Mouse (Mus musculus) lung, embryonic 14.5 days (tissue): ENCODE data around the gene Slc5a4a. TPM values are rescaled to one million over a fixed set of nuclear protein-coding genes. Genes with fewer than 3 reads are reported as not detected.

Experiments
- ATAC-seq: fragments of 200-750 bp; cut with Nextera tagmentation; 2 replicates; pipeline ENCODE4 v1.8.0; 2017; ENCODE audit warnings: mild to moderate bottlenecking, moderate TSS enrichment, moderate library complexity; ENCODE audit not compliant: insufficient read depth
- DNase-seq: peaks from one replicate; pipeline ENCODE4 v3.0.0-alpha.2; 2015
- H3K27ac ChIP-seq: fragments of 300-500 bp; sonication (generic); 2 replicates; pipeline ENCODE4 v1.5.1; 2014; ENCODE audit warnings: low read depth, mild to moderate bottlenecking, moderate library complexity
- H3K27me3 ChIP-seq: fragments of 300-500 bp; sonication (generic); 2 replicates; pipeline ENCODE4 v1.6.1; 2014; ENCODE audit warnings: low read length, control low read depth; ENCODE audit not compliant: insufficient read depth
- H3K36me3 ChIP-seq: fragments of 300-500 bp; sonication (generic); 2 replicates; pipeline ENCODE4 v1.6.1; 2014; ENCODE audit warnings: control low read depth; ENCODE audit not compliant: insufficient read depth
- H3K4me1 ChIP-seq: fragments of 300-500 bp; sonication (generic); 2 replicates; pipeline ENCODE4 v1.6.1; 2014; ENCODE audit warnings: antibody characterized with exemption, control low read depth; ENCODE audit not compliant: insufficient read depth
- H3K4me2 ChIP-seq: fragments of 300-500 bp; sonication (generic); 2 replicates; pipeline ENCODE4 v1.6.1; 2014; ENCODE audit warnings: mild to moderate bottlenecking
- H3K4me3 ChIP-seq: fragments of 300-500 bp; sonication (generic); 2 replicates; pipeline ENCODE4 v1.5.1; 2014; ENCODE audit warnings: low read depth, low read length
- H3K9ac ChIP-seq: fragments of 300-500 bp; sonication (generic); 2 replicates; pipeline ENCODE4 v1.6.1; 2014
- H3K9me3 ChIP-seq: fragments of 300-500 bp; sonication (generic); 2 replicates; pipeline ENCODE4 v1.6.1; 2016; ENCODE audit warnings: low read depth, low read length, control low read depth
- CTCF ChIP-seq: IDR thresholded peaks from 2 replicates; pipeline ENCODE4 v1.5.1; 2016; ENCODE audit warnings: antibody characterized with exemption, low read depth
- WGBS: fragments of 180-500 bp; shearing (Covaris S2); extraction: QIAGEN DNeasy Blood & Tissue Kit; methylation state at CpG from one replicate; pipeline ENCODE4 v1.1.7; 2014; 5-methylcytosine and 5-hydroxymethylcytosine counted together
- microRNA counts: library from miRNA; unstranded; fragments of <30 nt; microRNA quantifications from one replicate; lab custom pipeline; 2016
- microRNA-seq: library from miRNA; unstranded; fragments of <30 nt; microRNA quantifications from one replicate; pipeline ENCODE4, GENCODE M21; 2016; ENCODE audit warnings: borderline number of aligned reads
- polyA plus RNA-seq: library from polyadenylated mRNA; unstranded; fragments of >200 nt; fragmentation: Nextera tagmentation; extraction: Ambion mirVana; gene quantifications from 2 replicates; pipeline ENCODE4 v1.2.1, GENCODE M21; 2014

Gene Slc5a4a
- polyA plus RNA-seq, 1 experiment from 2014 or later = not detected

DNA sequence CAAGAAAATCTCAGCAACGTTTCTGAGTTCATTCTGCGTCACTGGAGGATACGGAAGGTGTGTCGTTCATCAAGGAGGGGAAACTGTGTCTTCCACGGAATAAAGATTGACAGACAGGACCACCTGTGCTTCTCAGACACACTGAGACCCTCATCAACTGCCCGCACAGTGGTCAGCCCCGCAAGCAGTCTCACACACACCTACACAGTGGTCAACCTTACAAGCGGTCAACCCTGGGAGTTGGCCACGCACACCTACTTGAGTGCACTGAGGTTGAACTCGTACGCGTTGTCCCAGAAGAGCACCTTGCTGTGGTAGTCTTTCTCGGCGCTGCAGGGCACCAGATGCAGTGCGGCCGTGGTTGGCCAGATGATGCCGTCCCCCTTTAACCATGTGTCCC is 69.8 kb downstream of the Slc5a4a start:
- no peak overlapping the region for H3K4me2 ChIP-seq
- H3K4me1 ChIP-seq = no peaks in the 10 kb centered on the region
- WGBS = 94% methylated on average over 17 of the region's 17 CpGs
- TF ChIP-seq CTCF = no peak
- H3K36me3 ChIP-seq = peaks cover 75% of the 10 kb centered on the region; the same call in 1 of the 2 replicates
- H3K27me3 ChIP-seq = no peaks in the 10 kb centered on the region
- H3K9ac ChIP-seq = no peak overlapping the region
- no peaks in the 10 kb centered on the region for H3K9me3 ChIP-seq
- DNase-seq (no peak), ATAC-seq (no peak)
- no peak overlapping the region for H3K4me3 ChIP-seq
- H3K27ac ChIP-seq = no peak overlapping the region

DNA sequence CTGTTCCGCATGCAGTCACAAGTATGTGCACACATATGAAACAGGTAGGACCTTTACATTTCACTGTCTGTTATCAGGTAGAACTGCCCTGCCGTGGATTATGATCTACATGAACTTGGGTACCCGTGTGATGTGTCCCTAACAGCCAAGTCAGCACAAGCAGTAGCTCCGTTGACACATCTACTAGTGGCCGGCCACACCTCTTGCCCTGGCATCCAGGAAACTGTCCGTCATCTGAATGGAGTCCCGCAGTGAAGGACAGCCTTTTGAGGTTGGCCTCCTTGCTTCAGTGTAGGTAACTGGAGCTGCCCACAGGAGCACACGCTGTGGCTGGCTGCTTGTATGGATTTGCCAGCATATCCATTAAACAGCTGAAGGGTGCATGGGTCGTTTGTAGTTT is 71.0 kb downstream of the Slc5a4a start:
- Histone ChIP-seq H3K4me3 (no peak overlapping the region), H3K27me3 (no peaks in the 10 kb centered on the region), H3K27ac (no peak overlapping the region), H3K9ac (no peak overlapping the region), H3K9me3 (no peaks in the 10 kb centered on the region), H3K4me1 (no peaks in the 10 kb centered on the region), H3K4me2 (no peak overlapping the region), H3K36me3 (peaks cover 75% of the 10 kb centered on the region; the same call in 1 of the 2 replicates)
- ATAC-seq = no peak
- 74% methylated on average over 9 of the region's 9 CpGs for WGBS
- DNase-seq = no peak
- no peak for TF ChIP-seq CTCF

DNA sequence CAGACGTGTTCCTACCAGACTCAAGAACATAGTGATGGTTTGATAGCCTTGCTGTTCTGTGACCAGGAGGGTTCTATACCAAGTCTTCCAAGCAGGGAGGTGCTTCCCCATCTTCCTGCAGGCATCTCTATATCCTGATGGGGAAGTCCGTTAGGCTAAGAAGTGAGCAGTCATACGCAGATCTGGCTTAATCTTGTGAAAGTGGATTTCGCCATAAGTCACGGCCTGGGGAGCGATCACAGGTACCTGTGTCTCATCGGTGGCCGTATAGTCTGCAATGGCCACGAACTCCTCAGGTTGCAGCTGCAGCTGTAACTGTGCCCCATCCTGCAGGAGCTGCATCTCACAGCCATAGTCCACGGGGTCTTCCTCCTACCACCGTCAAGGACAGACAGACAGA is 78.7 kb downstream of the Slc5a4a start:
- H3K27me3 ChIP-seq = no peaks in the 10 kb centered on the region
- WGBS = 90% methylated on average over 11 of the region's 11 CpGs

DNA sequence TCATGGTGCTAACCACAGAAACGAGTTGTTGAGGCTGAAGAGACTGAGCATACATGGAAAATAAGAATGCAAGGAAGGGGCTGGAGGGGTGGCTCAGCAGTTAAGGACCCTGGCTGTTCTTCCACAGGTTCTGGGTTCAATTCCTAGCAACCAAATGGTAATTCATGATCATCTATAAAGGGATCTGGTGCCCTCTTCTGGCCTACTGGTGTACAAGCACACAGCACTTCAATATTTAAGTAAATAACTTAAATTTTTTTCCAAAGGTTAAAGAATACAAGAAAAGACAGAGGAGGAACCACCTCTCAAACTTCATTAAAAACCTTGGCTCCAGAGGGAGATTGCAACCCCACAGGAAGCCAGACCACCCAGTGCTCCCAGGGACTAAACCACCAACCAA is 82.4 kb downstream of the Slc5a4a start:
- H3K27me3 ChIP-seq = no peaks in the 10 kb centered on the region
- H3K4me2 ChIP-seq = no peak overlapping the region
- H3K4me1 ChIP-seq = no peaks in the 10 kb centered on the region
- ATAC-seq = no peak
- H3K36me3 ChIP-seq = 0 out of 2 replicates have a peak, but pooled peaks cover 5% of the 10 kb centered on the region
- H3K27ac ChIP-seq = no peak overlapping the region
- H3K9ac ChIP-seq = no peak overlapping the region
- TF ChIP-seq CTCF = peak; percentile 37
- H3K4me3 ChIP-seq = no peak overlapping the region
- WGBS = 81% methylated on average over 1 of the region's 1 CpGs
- peak; percentile 20 for DNase-seq
- H3K9me3 ChIP-seq = no peaks in the 10 kb centered on the region

More for the DNA sequence above, 78.7 kb downstream of the Slc5a4a start:
- DNase-seq (no peak), ATAC-seq (no peak)
- no peak for TF ChIP-seq CTCF
- Histone ChIP-seq H3K4me3 (no peak overlapping the region), H3K27ac (no peak overlapping the region), H3K9me3 (no peaks in the 10 kb centered on the region), H3K4me1 (no peaks in the 10 kb centered on the region), H3K36me3 (peaks cover 29% of the 10 kb centered on the region; the same call in 1 of the 2 replicates), H3K9ac (no peak overlapping the region), H3K4me2 (no peak overlapping the region)

DNA sequence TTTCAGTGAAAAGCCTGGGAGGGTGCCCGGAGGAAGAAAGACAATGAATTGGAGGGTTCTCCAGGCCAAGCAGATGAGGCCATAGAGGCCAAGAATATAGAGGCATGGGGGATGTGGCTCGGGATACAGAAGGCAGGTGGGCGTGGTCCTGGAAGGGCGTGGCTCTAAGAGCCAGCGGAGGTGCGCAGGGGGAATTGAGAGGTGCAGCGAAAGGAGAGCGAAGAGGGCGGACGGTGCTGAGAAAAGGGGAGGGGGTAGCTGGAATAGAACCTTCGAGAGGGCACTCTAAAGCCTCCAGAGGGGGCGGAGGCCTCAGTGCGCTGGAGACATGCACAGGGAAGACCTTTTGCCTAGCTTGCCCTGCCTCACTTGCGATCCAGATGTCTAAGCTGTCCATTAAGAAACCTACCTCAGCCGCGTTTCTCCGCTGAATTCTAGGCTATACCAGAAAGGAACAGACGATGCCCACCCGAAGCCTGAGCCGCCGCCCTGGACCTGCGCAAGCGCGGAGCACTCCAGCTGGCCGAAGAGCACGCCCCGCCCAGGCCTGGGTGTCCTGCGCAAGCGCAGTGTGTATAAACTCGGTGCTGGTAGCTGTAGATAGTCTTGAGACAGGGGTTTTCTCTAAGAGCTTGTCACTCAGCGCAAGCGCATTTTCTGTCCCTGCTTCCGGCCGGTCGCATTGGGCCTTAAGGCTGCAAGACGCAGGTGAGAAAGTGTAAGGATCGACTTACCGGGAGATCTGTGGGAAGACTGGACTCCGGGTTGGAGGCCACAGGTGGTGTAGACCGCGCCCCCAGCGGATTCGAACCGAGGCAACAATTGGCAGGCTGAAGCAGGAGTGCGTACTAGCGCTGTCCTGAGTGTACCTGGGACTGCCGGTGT is 90.3 kb downstream of the Slc5a4a start, which contains the start of gene Prmt2:
Gene Prmt2, minus strand, starts transcription at position 525 of the 885 bp plus-strand sequence.
- no peaks in the 10 kb centered on the region for H3K36me3 ChIP-seq
- H3K4me2 ChIP-seq = peak within 1 kb of the TSS; percentile 80
- H3K9ac ChIP-seq = peak within 1 kb of the TSS; percentile 65
- H3K27ac ChIP-seq = peak within 1 kb of the TSS; percentile 90
- no peaks in the 10 kb centered on the region for H3K27me3 ChIP-seq
- peak; percentile 98 for ATAC-seq
- H3K9me3 ChIP-seq = no peaks in the 10 kb centered on the region
- TF ChIP-seq CTCF = peak; percentile 41
- H3K4me1 ChIP-seq = no peaks in the 10 kb centered on the region
- DNase-seq = peak; percentile 97
- 1% methylated on average over 47 of the region's 47 CpGs for whole genome bisulfite sequencing
- H3K4me3 ChIP-seq = peak within 1 kb of the TSS; percentile 74

MicroRNA genes within 50 kb of the gene (microRNA counts, 519-probe panel; counts per million panel counts)
- microRNA mmu-miR-678 (lab: Ali Mortazavi, UCI) = 30.5 counts per million

Small RNAs within 50 kb of the gene (microRNA-seq; reads per million reads assigned to microRNA genes)
- not detected for gene Mir678

Other genes starting within 250 kb of the Slc5a4a start
- 199 and 219 TPM in 2 replicates for gene Smarcb1, start 225.8 kb upstream of the Slc5a4a start, polyA plus RNA-seq
- gene Chchd10, start 214.3 kb upstream of the Slc5a4a start, polyA plus RNA-seq = 24.3 and 35.2 TPM in 2 replicates
- gene Mmp11, start 211.0 kb upstream of the Slc5a4a start, polyA plus RNA-seq = 61.8 and 61.9 TPM in 2 replicates
- gene Gm867, start 206.8 kb upstream of the Slc5a4a start, polyA plus RNA-seq = 0.30 and 0.39 TPM in 2 replicates
- 0.63 and 0.87 TPM in 2 replicates for gene Vpreb3, start 204.4 kb upstream of the Slc5a4a start, polyA plus RNA-seq
- gene Gm5134, start 192.9 kb upstream of the Slc5a4a start, polyA plus RNA-seq = 0.14 TPM in 1 of 2 replicates, not detected in the other
- gene Zfp280b, start 114.8 kb upstream of the Slc5a4a start, polyA plus RNA-seq = 24.9 and 26.2 TPM in 2 replicates
- gene Slc5a4b, start 36.5 kb upstream of the Slc5a4a start, polyA plus RNA-seq = not detected in 2 replicates
- 44.6 and 45.0 TPM in 2 replicates for gene Prmt2, start 90.4 kb downstream of the Slc5a4a start, polyA plus RNA-seq
- 0.16 TPM in 1 of 2 replicates, not detected in the other for gene S100b, start 106.4 kb downstream of the Slc5a4a start, polyA plus RNA-seq
- gene Dip2a, start 197.8 kb downstream of the Slc5a4a start, polyA plus RNA-seq = 6.5 and 6.6 TPM in 2 replicates